Mouse (Mus musculus): ENCODE results near the gene Arhgap8. TPM values are rescaled to one million over a fixed set of nuclear protein-coding genes. Genes with fewer than 3 reads are reported as not detected.

Arhgap8 gene
- polyA plus RNA-seq, 1 experiment from 2014 or later, result 0.19 TPM

- no peak for DNase-seq
- no peak for ATAC-seq
- no peak overlapping the region for H3K4me3 ChIP-seq (ENCODE audit: low read depth, low read length)
- H3K9ac ChIP-seq (replicated peaks), result no peak overlapping the region
- no peaks in the 10 kb centered on the region for H3K27me3 ChIP-seq (ENCODE audit: insufficient read depth, low read length)
- no peaks in the 10 kb centered on the region for H3K36me3 ChIP-seq (replicated peaks; ENCODE audit: insufficient read depth, low read length)
- H3K4me2 ChIP-seq (ENCODE audit: low read depth, low read length), result no peak overlapping the region
- WGBS (ENCODE audit: insufficient replicate concordance), result 57% methylated on average over 4 of the region's 4 CpGs
- H3K4me1 ChIP-seq (ENCODE audit: insufficient read depth), result no peaks in the 10 kb centered on the region
- H3K9me3 ChIP-seq (ENCODE audit: low read length), result no peaks in the 10 kb centered on the region
- TF ChIP-seq CTCF (IDR thresholded peaks at IDR 0.05; ENCODE audit: low read depth) (no peak), EP300 (IDR thresholded peaks at IDR 0.05; ENCODE audit: low read depth) (no peak)
- no peak overlapping the region for H3K27ac ChIP-seq (ENCODE audit: low read depth)
These were observed 12.5 kb downstream of the Arhgap8 start for GRCm38 (mm10) chr15:84732425-84732749.

GRCm38 (mm10) chr15:84736346-84736993, 16.6 kb downstream of the Arhgap8 start:
- no peak overlapping the region for H3K27ac ChIP-seq (ENCODE audit: low read depth)
- TF ChIP-seq CTCF (IDR thresholded peaks at IDR 0.05; ENCODE audit: low read depth), result no peak
- TF ChIP-seq EP300 (IDR thresholded peaks at IDR 0.05; ENCODE audit: low read depth), result no peak
- H3K4me3 ChIP-seq (ENCODE audit: low read depth, low read length), result no peak overlapping the region
- no peak overlapping the region for H3K4me2 ChIP-seq (ENCODE audit: low read depth, low read length)
- no peaks in the 10 kb centered on the region for H3K4me1 ChIP-seq (ENCODE audit: insufficient read depth)
- 76% methylated on average over 11 of the region's 11 CpGs for WGBS (ENCODE audit: insufficient replicate concordance)
- no peak overlapping the region for H3K9ac ChIP-seq (replicated peaks)
- no peaks in the 10 kb centered on the region for H3K36me3 ChIP-seq (replicated peaks; ENCODE audit: insufficient read depth, low read length)
- no peaks in the 10 kb centered on the region for H3K27me3 ChIP-seq (ENCODE audit: insufficient read depth, low read length)
- DNase-seq (no peak), ATAC-seq (no peak)
- no peaks in the 10 kb centered on the region for H3K9me3 ChIP-seq (ENCODE audit: low read length)

GRCm38 (mm10) chr15:84736994-84737346, 17.1 kb downstream of the Arhgap8 start:
- Histone ChIP-seq H3K4me2 (ENCODE audit: low read depth, low read length) (no peak overlapping the region), H3K36me3 (replicated peaks; ENCODE audit: insufficient read depth, low read length) (no peaks in the 10 kb centered on the region), H3K27ac (ENCODE audit: low read depth) (no peak overlapping the region), H3K4me3 (ENCODE audit: low read depth, low read length) (no peak overlapping the region), H3K9me3 (ENCODE audit: low read length) (no peaks in the 10 kb centered on the region), H3K27me3 (ENCODE audit: insufficient read depth, low read length) (no peaks in the 10 kb centered on the region), H3K4me1 (ENCODE audit: insufficient read depth) (no peaks in the 10 kb centered on the region), H3K9ac (replicated peaks) (no peak overlapping the region)
- TF ChIP-seq EP300 (IDR thresholded peaks at IDR 0.05; ENCODE audit: low read depth) (no peak), CTCF (IDR thresholded peaks at IDR 0.05; ENCODE audit: low read depth) (no peak)
- ATAC-seq (no peak), DNase-seq (no peak)
- WGBS (ENCODE audit: insufficient replicate concordance), result 32% methylated on average over 2 of the region's 4 CpGs

GRCm38 (mm10) chr15:84738246-84738645, 18.4 kb downstream of the Arhgap8 start:
- Histone ChIP-seq H3K4me2 (ENCODE audit: low read depth, low read length) (no peak overlapping the region), H3K9me3 (ENCODE audit: low read length) (no peaks in the 10 kb centered on the region), H3K27ac (ENCODE audit: low read depth) (no peak overlapping the region), H3K9ac (replicated peaks) (no peak overlapping the region), H3K27me3 (ENCODE audit: insufficient read depth, low read length) (no peaks in the 10 kb centered on the region), H3K4me3 (ENCODE audit: low read depth, low read length) (no peak overlapping the region), H3K4me1 (ENCODE audit: insufficient read depth) (no peaks in the 10 kb centered on the region), H3K36me3 (replicated peaks; ENCODE audit: insufficient read depth, low read length) (no peaks in the 10 kb centered on the region)
- 86% methylated on average over 7 of the region's 7 CpGs for WGBS (ENCODE audit: insufficient replicate concordance)
- no peak for ATAC-seq
- no peak for DNase-seq
- TF ChIP-seq CTCF (IDR thresholded peaks at IDR 0.05; ENCODE audit: low read depth) (no peak), EP300 (IDR thresholded peaks at IDR 0.05; ENCODE audit: low read depth) (no peak)

GRCm38 (mm10) chr15:84741573-84741972, 21.7 kb downstream of the Arhgap8 start:
- no peaks in the 10 kb centered on the region for H3K9me3 ChIP-seq (ENCODE audit: low read length)
- ATAC-seq (0 out of 2 replicates have a peak, but pooled peaks have one; percentile 31), DNase-seq (no peak)
- 0 out of 2 replicates have a peak, but pooled peaks cover 3% of the 10 kb centered on the region for H3K4me1 ChIP-seq (ENCODE audit: insufficient read depth)
- no peak overlapping the region for H3K4me3 ChIP-seq (ENCODE audit: low read depth, low read length)
- 61% methylated on average over 3 of the region's 3 CpGs for WGBS (ENCODE audit: insufficient replicate concordance)
- no peaks in the 10 kb centered on the region for H3K36me3 ChIP-seq (replicated peaks; ENCODE audit: insufficient read depth, low read length)
- no peaks in the 10 kb centered on the region for H3K27me3 ChIP-seq (ENCODE audit: insufficient read depth, low read length)
- no peak overlapping the region for H3K27ac ChIP-seq (ENCODE audit: low read depth)
- H3K9ac ChIP-seq (replicated peaks), result no peak overlapping the region
- TF ChIP-seq EP300 (IDR thresholded peaks at IDR 0.05; ENCODE audit: low read depth) (no peak), CTCF (IDR thresholded peaks at IDR 0.05; ENCODE audit: low read depth) (peak; percentile 45)
- H3K4me2 ChIP-seq (ENCODE audit: low read depth, low read length), result no peak overlapping the region

GRCm38 (mm10) chr15:84743347-84743746, 23.5 kb downstream of the Arhgap8 start:
- Histone ChIP-seq H3K9ac (replicated peaks) (no peak overlapping the region), H3K4me1 (ENCODE audit: insufficient read depth) (0 out of 2 replicates have a peak, but pooled peaks cover 3% of the 10 kb centered on the region), H3K27ac (ENCODE audit: low read depth) (no peak overlapping the region), H3K9me3 (ENCODE audit: low read length) (no peaks in the 10 kb centered on the region), H3K27me3 (ENCODE audit: insufficient read depth, low read length) (no peaks in the 10 kb centered on the region), H3K4me2 (ENCODE audit: low read depth, low read length) (no peak overlapping the region), H3K4me3 (ENCODE audit: low read depth, low read length) (no peak overlapping the region), H3K36me3 (replicated peaks; ENCODE audit: insufficient read depth, low read length) (no peaks in the 10 kb centered on the region)
- DNase-seq, result no peak
- TF ChIP-seq CTCF (IDR thresholded peaks at IDR 0.05; ENCODE audit: low read depth) (no peak), EP300 (IDR thresholded peaks at IDR 0.05; ENCODE audit: low read depth) (no peak)
- WGBS (ENCODE audit: insufficient replicate concordance), result 8% methylated on average over 3 of the region's 3 CpGs
- no peak; the same call in 1 of the 2 replicates for ATAC-seq
